Mouse (Mus musculus) kidney, postnatal 0 days (tissue): ENCODE data around the gene Nr2e3. TPM values are rescaled to one million over a fixed set of nuclear protein-coding genes. Genes with fewer than 3 reads are reported as not detected.

Experiments
- ATAC-seq: fragments of 200-750 bp; cut with Nextera tagmentation; replicated peaks from 2 replicates; pipeline ENCODE4 v1.8.0; 2017; ENCODE audit warnings: low read depth, moderate number of reproducible peaks, moderate TSS enrichment, moderate library complexity; ENCODE audit not compliant: low FRiP score
- DNase-seq: peaks from one replicate; pipeline ENCODE4 v3.0.0-alpha.2; 2016; ENCODE audit warnings: low spot score
- H3K27ac ChIP-seq: fragments of 300-500 bp; sonication (generic); 2 replicates; pipeline ENCODE4 v1.5.1; 2014; ENCODE audit warnings: mild to moderate bottlenecking
- H3K27me3 ChIP-seq: fragments of 300-500 bp; sonication (generic); 2 replicates; pipeline ENCODE4 v1.6.1; 2014; ENCODE audit warnings: low read length, mixed read lengths; ENCODE audit not compliant: insufficient read depth
- H3K36me3 ChIP-seq: fragments of 300-500 bp; sonication (generic); 2 replicates; pipeline ENCODE4 v1.6.1; 2014; ENCODE audit warnings: low read length, mixed read lengths; ENCODE audit not compliant: insufficient read depth
- H3K4me1 ChIP-seq: fragments of 300-500 bp; sonication (generic); replicated peaks from 2 replicates; pipeline ENCODE4 v1.6.1; 2014; ENCODE audit warnings: antibody characterized with exemption, low read length, mixed read lengths; ENCODE audit not compliant: insufficient read depth
- H3K4me2 ChIP-seq: fragments of 300-500 bp; sonication (generic); 2 replicates; pipeline ENCODE4 v1.6.1; 2014; ENCODE audit warnings: mild to moderate bottlenecking, low read length, moderate library complexity, mixed read lengths
- H3K4me3 ChIP-seq: fragments of 300-500 bp; sonication (generic); replicated peaks from 2 replicates; pipeline ENCODE4 v1.5.1; 2014; ENCODE audit warnings: low read depth, low read length
- H3K9ac ChIP-seq: fragments of 300-500 bp; sonication (generic); 2 replicates; pipeline ENCODE4 v1.6.1; 2014; ENCODE audit warnings: low read depth, low read length
- H3K9me3 ChIP-seq: fragments of 300-500 bp; sonication (generic); replicated peaks from 2 replicates; pipeline ENCODE4 v1.6.1; 2016; ENCODE audit warnings: low read length, inconsistent platforms, mixed read lengths
- CTCF ChIP-seq: IDR thresholded peaks from 2 replicates; pipeline ENCODE4 v1.5.1; 2016; ENCODE audit warnings: antibody characterized with exemption, low read depth, mild to moderate bottlenecking, moderate library complexity
- WGBS: fragments of 180-500 bp; shearing (Covaris S2); extraction: QIAGEN DNeasy Blood & Tissue Kit; methylation state at CpG from one replicate; pipeline ENCODE4 v1.1.7; 2014; 5-methylcytosine and 5-hydroxymethylcytosine counted together
- polyA plus RNA-seq: library from polyadenylated mRNA; unstranded; fragments of >200 nt; fragmentation: Nextera tagmentation; extraction: Ambion mirVana; gene quantifications from 2 replicates; pipeline ENCODE4 v1.2.1, GENCODE M21; 2015

The Nr2e3 gene
- polyA plus RNA-seq, 1 experiment from 2014 or later = not detected

- H3K4me2 ChIP-seq = no peak overlapping the region
- H3K27ac ChIP-seq = no peak overlapping the region
- DNase-seq (no peak), ATAC-seq (no peak)
- no peak overlapping the region for H3K4me3 ChIP-seq
- H3K27me3 ChIP-seq = no peaks in the 10 kb centered on the region
- H3K9me3 ChIP-seq = no peaks in the 10 kb centered on the region
- no peak for TF ChIP-seq CTCF
- no peaks in the 10 kb centered on the region for H3K4me1 ChIP-seq
- WGBS = 50% methylated on average over 8 of the region's 8 CpGs
- H3K9ac ChIP-seq = no peak overlapping the region
- no peaks in the 10 kb centered on the region for H3K36me3 ChIP-seq
These were observed 12.2 kb downstream of the Nr2e3 start for GRCm38 (mm10) chr9:59948226-59948625.

DNA sequence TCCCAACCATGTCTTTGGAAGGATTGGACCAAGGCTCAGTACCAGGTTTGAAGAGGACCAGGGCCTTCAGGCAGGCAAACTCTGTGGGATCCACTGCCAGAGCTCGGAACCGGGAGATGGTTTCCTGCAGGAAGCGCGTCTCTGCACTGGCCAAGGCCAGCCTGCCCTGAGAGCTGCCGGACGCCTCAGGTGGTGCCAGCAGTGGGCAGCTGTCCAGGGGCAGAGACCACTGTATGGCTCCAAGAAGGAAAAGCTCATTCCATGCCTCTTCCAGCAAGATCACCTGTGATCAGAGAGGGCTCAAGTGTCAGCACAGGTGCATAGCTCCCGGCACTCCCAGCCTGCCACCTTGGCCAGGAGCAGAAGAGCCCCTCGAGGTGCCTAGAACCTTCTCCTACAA, 13.2 kb downstream of the Nr2e3 start:
- ATAC-seq (no peak), DNase-seq (no peak)
- no peaks in the 10 kb centered on the region for H3K4me1 ChIP-seq
- WGBS = 86% methylated on average over 8 of the region's 8 CpGs
- no peaks in the 10 kb centered on the region for H3K27me3 ChIP-seq
- no peak for TF ChIP-seq CTCF
- no peaks in the 10 kb centered on the region for H3K36me3 ChIP-seq
- H3K27ac ChIP-seq = no peak overlapping the region
- no peak overlapping the region for H3K4me3 ChIP-seq
- H3K9me3 ChIP-seq = no peaks in the 10 kb centered on the region
- no peak overlapping the region for H3K9ac ChIP-seq
- H3K4me2 ChIP-seq = no peak overlapping the region

- no peak overlapping the region for H3K4me3 ChIP-seq
- H3K27ac ChIP-seq = no peak overlapping the region
- no peak for TF ChIP-seq CTCF
- DNase-seq = no peak
- H3K9ac ChIP-seq = no peak overlapping the region
- no peaks in the 10 kb centered on the region for H3K9me3 ChIP-seq
- no peak overlapping the region for H3K4me2 ChIP-seq
- H3K4me1 ChIP-seq = no peaks in the 10 kb centered on the region
- 67% methylated on average over 3 of the region's 3 CpGs for WGBS
- H3K36me3 ChIP-seq = no peaks in the 10 kb centered on the region
- no peak for ATAC-seq
- H3K27me3 ChIP-seq = no peaks in the 10 kb centered on the region
These were observed 15.2 kb downstream of the Nr2e3 start for GRCm38 (mm10) chr9:59945241-59945640.

GRCm38 (mm10) chr9:59943826-59944225, 16.6 kb downstream of the Nr2e3 start:
- no peak for TF ChIP-seq CTCF
- ATAC-seq (no peak), DNase-seq (no peak)
- no peak overlapping the region for H3K27ac ChIP-seq
- no peaks in the 10 kb centered on the region for H3K9me3 ChIP-seq
- 88% methylated on average over 6 of the region's 6 CpGs for WGBS
- H3K36me3 ChIP-seq = no peaks in the 10 kb centered on the region
- H3K27me3 ChIP-seq = no peaks in the 10 kb centered on the region
- no peak overlapping the region for H3K9ac ChIP-seq
- H3K4me3 ChIP-seq = no peak overlapping the region
- no peaks in the 10 kb centered on the region for H3K4me1 ChIP-seq
- no peak overlapping the region for H3K4me2 ChIP-seq

- no peaks in the 10 kb centered on the region for H3K27me3 ChIP-seq
- no peaks in the 10 kb centered on the region for H3K4me1 ChIP-seq
- H3K36me3 ChIP-seq = no peaks in the 10 kb centered on the region
- WGBS = 31% methylated on average over 5 of the region's 5 CpGs
- no peak for TF ChIP-seq CTCF
- H3K27ac ChIP-seq = no peak overlapping the region
- ATAC-seq = no peak
- no peaks in the 10 kb centered on the region for H3K9me3 ChIP-seq
- no peak overlapping the region for H3K4me2 ChIP-seq
- no peak overlapping the region for H3K4me3 ChIP-seq
- no peak overlapping the region for H3K9ac ChIP-seq
- no peak for DNase-seq
These were observed 17.9 kb downstream of the Nr2e3 start for GRCm38 (mm10) chr9:59942501-59943085.

DNA sequence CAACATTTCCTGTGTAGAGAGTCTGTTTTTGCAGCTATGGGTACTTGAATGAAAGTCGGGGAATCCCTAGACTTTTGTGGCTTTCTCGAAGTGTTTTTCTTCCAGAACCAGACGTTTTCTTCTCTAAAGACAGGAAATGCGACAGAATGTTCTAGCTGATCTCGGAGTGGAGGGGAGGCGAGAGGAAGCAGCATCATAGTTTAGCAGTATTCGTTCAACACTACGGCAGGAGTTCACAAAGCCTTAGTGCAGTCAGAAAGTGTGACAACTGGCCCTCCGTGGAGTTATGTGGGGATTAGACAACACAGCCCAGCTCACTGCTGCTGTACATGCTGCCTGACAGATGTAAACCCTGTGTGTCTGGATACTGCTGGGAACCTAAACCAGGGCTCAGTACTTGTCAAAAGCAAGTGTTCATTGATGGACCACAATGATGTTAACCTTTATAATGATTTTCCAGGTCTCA, 18.5 kb downstream of the Nr2e3 start:
- H3K27ac ChIP-seq = no peak overlapping the region
- H3K9ac ChIP-seq = no peak overlapping the region
- H3K4me1 ChIP-seq = no peaks in the 10 kb centered on the region
- no peak overlapping the region for H3K4me2 ChIP-seq
- no peaks in the 10 kb centered on the region for H3K9me3 ChIP-seq
- ATAC-seq (no peak), DNase-seq (peak; percentile 21)
- no peak for TF ChIP-seq CTCF
- H3K27me3 ChIP-seq = no peaks in the 10 kb centered on the region
- no peak overlapping the region for H3K4me3 ChIP-seq
- H3K36me3 ChIP-seq = no peaks in the 10 kb centered on the region
- 41% methylated on average over 9 of the region's 9 CpGs for WGBS
